Mouse (Mus musculus): Measurements from ENCODE around the gene Ugt1a7c.
A peak's percentile ranks its signal among the peaks of the same experiment; 100 is the strongest.
"Not testable (repeated sequence)": the region's sequence is repeated elsewhere in the genome, so short reads cannot be mapped to it uniquely, and the experiment has no call there.

Gene Ugt1a7c

DNA sequence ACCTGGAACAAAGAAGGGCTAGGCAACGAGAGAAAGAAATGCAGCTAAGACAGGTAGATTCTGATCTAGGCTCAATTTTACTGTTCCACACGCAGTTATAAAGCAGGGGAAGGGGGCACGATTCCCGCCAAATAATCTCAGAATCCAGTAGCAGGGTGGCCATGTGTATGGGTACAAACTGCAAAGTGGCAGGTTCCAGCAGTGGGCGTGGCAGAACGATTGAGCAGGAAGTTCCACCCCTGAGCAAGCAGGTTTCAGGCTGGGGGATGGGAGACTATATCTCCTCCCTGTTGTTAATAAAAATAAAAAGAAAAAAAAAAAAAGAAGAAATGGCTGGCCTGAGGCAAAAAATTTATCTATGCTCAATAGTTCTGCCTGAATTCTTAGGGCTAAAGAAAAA, 17.9 kb downstream of the Ugt1a7c start:
- DNase-seq (ENCODE audit: low read depth, low spot score): not testable (repeated sequence)

GRCm38 (mm10) chr1:88120550-88120949, 25.7 kb downstream of the Ugt1a7c start:
- not testable (repeated sequence) for DNase-seq (ENCODE audit: low read depth, low spot score)

GRCm38 (mm10) chr1:88121521-88121920, 26.7 kb downstream of the Ugt1a7c start:
- DNase-seq (ENCODE audit: low read depth, low spot score): peak; percentile 26

- not testable (repeated sequence) for DNase-seq (ENCODE audit: low read depth, low spot score)
These were observed 31.0 kb downstream of the Ugt1a7c start for GRCm38 (mm10) chr1:88125827-88126360.

- DNase-seq (ENCODE audit: low read depth, low spot score): not testable (repeated sequence)
These were observed 34.2 kb downstream of the Ugt1a7c start for GRCm38 (mm10) chr1:88129091-88129490.

DNA sequence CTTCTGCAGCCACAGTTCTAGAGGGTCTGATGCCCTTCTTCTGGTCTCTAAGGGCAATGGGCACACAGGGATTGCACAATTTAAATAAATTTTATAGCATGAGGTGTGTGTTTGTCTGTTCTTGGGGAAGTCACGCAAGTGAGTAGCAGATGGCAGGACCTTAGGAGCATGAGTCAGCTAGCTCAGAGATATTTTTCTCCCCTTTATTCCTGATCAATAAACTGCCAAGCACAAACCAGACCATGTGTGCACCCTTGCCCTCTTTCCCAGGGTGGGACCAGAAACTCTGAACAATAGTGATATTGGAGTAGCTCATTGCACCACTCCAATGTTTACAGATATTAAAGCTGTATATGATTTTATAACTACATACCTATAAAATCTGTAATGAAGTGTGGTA, 35.4 kb downstream of the Ugt1a7c start:
- not testable (repeated sequence) for DNase-seq (ENCODE audit: low read depth, low spot score)

DNA sequence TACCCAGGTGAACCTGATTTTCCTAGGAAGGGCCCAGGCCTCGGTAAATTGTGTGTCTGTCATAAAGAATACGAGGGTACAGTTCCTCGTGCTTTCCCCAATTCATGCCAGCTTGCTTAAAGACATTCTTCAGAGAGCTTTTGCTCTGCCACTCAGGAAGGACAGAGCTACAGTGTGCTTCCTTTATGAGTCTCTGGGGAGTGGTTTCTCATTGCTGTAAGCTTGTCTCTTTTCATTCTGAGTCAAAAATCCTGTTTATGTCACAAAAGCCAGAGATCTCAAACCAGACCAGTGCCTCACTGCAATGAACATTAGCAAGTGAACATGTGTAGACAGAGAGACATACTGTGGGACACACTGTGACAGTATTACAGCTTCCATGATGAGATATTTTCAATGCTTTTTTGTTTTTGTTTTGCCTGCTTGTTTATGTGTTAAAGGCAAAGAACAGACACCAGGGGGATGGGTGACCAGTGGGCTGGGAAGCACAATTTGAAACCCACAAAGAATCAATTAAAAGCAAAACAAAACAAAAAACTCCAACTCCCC, 39.1 kb downstream of the Ugt1a7c start:
- no peak for DNase-seq (ENCODE audit: low read depth, low spot score)

- DNase-seq (ENCODE audit: low read depth, low spot score): not testable (repeated sequence)
These were observed 39.7 kb downstream of the Ugt1a7c start, which contains the start of gene Ugt1a6a for GRCm38 (mm10) chr1:88134457-88135011. Ugt1a6a (plus strand) TSS chr1:88134809.

GRCm38 (mm10) chr1:88135229-88135904, 40.5 kb downstream of the Ugt1a7c start:
- not testable (repeated sequence) for DNase-seq (ENCODE audit: low read depth, low spot score)

- DNase-seq (ENCODE audit: low read depth, low spot score): no peak
These were observed 41.8 kb downstream of the Ugt1a7c start for GRCm38 (mm10) chr1:88136646-88137045.

DNA sequence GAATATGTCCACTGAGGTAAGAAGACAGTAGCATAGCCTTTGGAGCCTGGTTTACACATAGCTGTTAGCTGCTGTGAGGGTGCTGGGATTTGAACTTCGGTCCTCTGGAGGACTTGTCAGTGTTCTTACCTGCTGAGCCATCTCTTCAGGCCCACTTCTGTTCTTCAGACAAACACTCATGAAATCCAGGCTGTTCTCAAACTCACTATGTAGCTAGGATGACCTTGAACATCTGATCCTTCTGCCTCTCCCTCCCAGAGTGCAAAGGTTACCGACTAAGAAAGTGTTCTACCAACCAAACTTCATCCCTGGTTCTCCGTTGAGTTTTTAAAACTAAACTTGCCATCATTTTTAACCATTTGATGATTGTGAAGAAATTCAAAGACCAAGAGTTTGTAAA, 42.4 kb downstream of the Ugt1a7c start:
- no peak for DNase-seq (ENCODE audit: low read depth, low spot score)

- no peak for DNase-seq (ENCODE audit: low read depth, low spot score)
These were observed 43.3 kb downstream of the Ugt1a7c start for GRCm38 (mm10) chr1:88138145-88138544.

- DNase-seq (ENCODE audit: low read depth, low spot score): not testable (repeated sequence)
These were observed 45.6 kb downstream of the Ugt1a7c start for GRCm38 (mm10) chr1:88140492-88140891.

DNA sequence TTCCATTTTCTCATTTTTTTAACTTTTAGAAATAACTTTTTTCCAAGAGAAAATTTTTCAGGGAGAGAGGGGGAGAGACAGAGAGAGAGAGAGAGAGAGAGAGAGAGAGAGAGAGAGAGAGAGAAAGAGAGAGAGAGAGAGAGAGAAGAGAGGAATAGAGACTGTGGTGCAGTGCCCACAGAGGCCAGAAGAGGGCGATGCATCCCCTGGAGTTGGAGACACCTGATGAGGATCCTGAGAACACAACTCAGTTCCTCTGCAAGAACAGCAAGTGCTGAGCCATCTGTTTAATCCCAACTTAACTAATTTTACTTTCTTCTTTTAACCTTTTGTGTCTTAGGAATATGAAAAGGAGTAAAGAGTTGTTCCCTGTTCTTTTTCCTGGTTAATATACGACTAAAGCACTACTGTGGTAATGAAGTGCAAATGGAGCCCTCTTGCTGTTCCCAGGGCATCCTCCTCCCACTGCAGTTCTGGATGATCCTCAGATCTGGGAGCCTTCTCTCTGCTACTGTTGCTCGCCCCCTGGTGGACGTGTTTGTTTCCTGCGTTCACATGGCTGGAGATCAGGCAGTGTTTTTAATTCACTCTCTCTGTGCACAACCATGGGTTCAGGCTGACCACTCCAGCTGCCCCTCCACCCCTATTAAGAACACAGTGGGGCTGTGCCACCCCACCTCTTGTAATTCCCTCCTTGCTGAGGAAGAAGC, 49.3 kb downstream of the Ugt1a7c start:
- DNase-seq (ENCODE audit: low read depth, low spot score): peak; percentile 15

DNA sequence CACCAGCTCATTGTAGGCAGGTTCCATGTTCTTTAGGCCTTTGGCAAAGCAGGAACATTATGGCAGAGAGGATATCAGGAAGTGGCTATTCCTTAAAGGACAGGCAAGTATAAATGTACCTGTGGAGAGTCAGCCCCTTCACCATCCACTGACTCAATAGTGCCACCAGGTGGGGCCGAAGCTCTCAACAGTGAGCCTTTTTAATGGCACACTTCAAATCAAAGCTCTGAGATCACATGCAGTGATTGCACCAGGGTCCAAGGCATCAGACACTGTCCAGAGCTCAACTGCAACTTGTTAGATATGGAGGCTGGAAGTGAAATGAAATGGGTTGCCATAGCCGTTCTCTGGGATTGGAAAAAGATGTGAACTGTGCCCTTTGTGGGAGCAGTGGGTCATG, 50.4 kb downstream of the Ugt1a7c start:
- peak; percentile 60 for DNase-seq (ENCODE audit: low read depth, low spot score)

- DNase-seq (ENCODE audit: low read depth, low spot score): peak; percentile 21
These were observed 55.3 kb downstream of the Ugt1a7c start for GRCm38 (mm10) chr1:88150133-88150532.

DNA sequence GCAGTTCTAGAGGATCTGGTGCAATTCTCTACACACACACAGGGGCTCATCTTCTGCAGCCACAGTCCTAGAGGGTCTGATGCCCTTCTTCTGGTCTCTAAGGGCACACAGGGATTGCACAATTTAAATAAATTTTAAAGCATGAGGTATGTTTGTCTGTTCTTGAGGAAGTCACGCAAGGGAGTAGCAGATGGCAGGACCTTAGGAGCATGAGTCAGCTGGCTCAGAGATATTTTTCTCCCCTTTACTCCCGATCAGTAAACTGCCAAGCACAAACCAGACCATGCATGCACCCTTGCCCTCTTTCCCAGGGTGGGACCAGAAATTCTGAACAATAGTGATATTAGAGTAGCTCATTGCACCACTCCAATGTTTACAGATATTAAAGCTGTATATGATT, 63.6 kb downstream of the Ugt1a7c start:
- DNase-seq (ENCODE audit: low read depth, low spot score): no peak

DNA sequence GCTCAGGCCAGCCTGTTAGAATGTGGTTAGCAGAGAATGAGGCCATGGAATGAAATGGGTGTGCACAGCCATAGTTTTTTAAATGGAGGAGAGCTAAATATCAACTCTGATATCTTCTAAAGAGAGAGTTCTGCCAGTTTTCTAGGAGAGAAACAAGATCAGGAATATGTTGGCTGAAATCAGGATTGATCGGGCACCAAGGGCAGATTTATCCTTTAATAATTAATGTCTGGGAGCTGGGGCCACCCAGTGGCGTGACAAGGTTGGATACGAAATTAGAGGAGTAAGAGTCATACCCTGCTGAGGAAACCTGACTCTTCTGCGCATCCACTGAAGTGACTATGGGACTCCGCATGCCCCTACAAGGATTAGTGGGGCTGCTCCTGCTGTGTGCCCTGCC, 70.8 kb downstream of the Ugt1a7c start, which contains the start of gene Ugt1a5:
Gene Ugt1a5, plus strand, starts transcription at position 302 of the 400 bp plus-strand sequence.
- DNase-seq (ENCODE audit: low read depth, low spot score): no peak

DNA sequence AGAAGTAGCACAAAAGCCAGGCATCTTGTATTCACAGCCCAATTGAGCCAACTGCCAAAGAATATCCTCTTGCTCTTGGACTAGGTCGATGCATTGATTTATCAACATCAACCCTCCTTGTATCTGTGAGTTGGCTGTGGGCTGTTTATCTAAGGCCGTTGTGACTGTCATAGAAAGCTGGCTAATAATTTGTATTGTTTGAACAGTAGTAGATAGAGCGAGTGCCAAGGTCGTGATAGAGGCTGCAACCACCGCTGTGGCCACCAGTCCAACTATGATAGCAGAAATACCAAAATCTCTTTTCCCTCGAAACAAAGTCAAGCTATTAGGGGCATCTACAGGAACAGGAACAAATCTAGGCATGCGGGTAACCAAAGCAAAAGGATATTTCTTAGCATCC, 77.3 kb downstream of the Ugt1a7c start:
- not testable (repeated sequence) for DNase-seq (ENCODE audit: low read depth, low spot score)

DNA sequence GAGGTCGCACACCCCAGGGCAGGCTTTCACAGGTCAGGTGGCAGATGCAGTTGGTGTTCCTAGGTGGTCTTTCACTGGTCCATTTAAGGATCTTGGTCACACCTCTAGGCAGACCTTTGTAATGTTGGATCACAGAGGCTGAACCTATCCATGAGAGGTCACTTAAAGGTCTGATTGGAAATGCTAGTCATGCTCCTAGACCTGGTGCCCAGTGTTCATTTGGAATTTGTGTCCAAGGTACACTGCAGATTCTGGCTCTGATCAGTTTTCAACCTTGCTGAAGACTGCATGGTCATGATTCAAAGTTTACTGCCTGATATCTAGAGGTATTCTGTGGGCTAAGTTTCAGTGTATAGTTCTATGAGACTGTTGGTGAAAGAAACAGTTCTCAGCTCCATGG, 84.8 kb downstream of the Ugt1a7c start:
- DNase-seq (ENCODE audit: low read depth, low spot score): no peak

- DNase-seq (ENCODE audit: low read depth, low spot score): no peak
These were observed 91.6 kb downstream of the Ugt1a7c start for GRCm38 (mm10) chr1:88186325-88186935.

DNA sequence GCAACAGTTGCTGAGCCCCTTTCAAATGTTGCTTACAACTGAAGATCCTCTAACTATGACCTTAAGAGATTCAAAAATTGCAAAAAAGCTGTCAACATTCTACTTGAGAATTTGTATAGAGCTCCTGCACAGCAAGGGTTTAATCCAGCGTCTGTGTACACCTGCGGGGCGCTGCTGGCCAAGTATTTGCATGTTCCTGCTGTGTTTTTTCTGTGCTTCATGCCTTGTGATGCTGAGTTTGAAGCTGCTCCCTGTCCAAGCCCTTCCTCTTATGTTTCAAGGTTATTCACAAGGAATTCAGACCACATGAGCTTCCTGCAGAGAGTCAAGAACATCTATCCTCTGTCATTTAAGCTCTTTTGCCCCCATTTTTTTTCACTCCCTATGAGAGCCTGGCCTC, 97.3 kb downstream of the Ugt1a7c start:
- no peak for DNase-seq (ENCODE audit: low read depth, low spot score)
